Mouse (Mus musculus) layer of hippocampus, adult 18-20 months (tissue): ENCODE measurements around the gene Pde4c. TPM values are rescaled to one million over a fixed set of nuclear protein-coding genes. Genes with fewer than 3 reads are reported as not detected.

ENCODE experiments used
- DNase-seq, 2 experiments: peaks; one replicate each; pipeline ENCODE4 v3.0.0; 2022; ENCODE audit warnings: low spot score in 2 of 2
- microRNA-seq, 2 experiments: library from miRNA; unstranded; fragments of <30 nt; microRNA quantifications; one replicate each; pipeline ENCODE4 v1.2.0; 2021
- total RNA-seq, 2 experiments: library from RNA; stranded (reverse); gene quantifications; 2 replicates each; pipeline ENCODE4 v1.2.3; 2021

Pde4c gene
- total RNA-seq, 2 experiments from 2014 or later, result 1.0 to 1.3 TPM

DNA sequence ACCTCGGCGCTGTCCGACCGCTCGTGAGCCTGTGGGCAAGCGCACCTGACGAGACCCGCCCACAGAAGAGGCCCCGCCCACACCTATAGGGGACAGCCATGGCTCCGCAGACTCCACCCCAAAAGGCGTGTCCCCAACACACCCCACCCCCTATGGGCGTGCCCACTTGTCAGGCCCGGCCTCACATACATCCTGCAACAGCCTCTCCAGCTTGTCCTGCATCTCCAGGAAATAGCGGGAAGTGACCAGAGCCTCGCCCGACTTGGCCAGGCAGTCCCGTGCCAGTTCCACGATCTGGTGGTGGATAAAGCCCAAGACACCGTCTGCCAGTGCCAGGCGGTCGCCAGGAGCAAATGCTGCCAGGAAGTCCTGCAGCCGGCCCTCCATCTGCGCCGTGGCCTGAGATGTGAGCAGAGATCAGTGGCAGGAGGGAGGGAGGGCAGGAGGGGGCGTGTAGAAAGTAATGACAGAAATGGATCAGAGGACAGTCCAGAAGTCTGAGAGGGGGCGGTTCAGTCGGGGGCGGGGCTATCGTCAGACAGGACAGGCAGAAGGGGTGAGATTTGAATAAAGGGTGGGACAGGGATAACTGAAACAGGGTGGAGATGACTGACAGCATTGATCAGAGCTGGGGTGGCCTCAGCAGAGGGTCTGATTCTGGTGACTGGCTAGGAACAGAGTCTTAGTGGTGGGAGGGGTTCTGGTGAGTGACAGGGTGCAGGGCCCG, 64.6 kb downstream of the Pde4c start:
- DNase-seq, result no peak

DNA sequence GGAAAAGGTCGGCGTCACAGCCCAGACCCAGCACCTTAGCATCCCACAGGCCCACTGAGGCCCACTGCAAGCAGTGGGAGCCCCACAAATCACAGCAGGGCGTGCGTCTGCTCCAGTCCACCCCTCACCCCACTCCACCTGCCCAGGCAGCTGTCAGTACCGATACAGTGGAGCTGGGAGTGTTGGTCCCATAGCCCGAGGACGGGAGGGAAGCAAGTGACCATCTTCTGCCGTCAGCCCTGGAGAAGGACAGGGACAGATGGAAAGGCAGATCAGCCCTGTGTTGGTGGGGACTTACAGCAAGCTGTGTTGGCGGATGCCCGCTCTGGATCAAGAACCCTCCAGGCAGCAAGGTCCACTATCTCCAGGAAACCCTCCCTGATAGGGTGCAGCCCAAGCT, 65.5 kb downstream of the Pde4c start:
- no peak for DNase-seq

GRCm38 (mm10) chr8:70790846-70791245, 67.3 kb downstream of the Pde4c start:
- peak; percentile 54 to 70 for DNase-seq

DNA sequence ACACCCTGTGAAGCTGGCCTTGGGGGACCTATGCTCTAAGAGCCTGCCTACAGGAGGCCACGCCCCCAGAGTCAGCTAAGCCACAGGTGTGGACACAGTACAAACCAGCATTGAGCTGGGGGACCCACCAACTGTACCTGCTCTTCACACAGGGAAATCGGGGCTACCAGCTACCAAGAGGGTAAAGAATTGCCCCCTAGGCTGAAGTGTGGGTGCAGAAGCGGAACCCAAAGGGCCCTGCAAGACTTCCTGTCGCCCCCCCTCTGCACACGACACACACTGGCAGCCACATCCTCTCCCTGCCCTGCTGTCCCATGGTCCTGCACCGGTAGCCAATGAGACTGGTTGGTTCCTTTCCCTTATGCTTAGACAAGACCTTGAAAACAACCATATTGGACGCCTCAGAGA, 67.8 kb downstream of the Pde4c start:
- peak in 1 of 2 experiments; percentile 58 for DNase-seq

- peak; percentile 97 to 98 for DNase-seq
These were observed 68.6 kb downstream of the Pde4c start for GRCm38 (mm10) chr8:70791975-70792691.

GRCm38 (mm10) chr8:70792700-70793099, 69.2 kb downstream of the Pde4c start:
- no peak for DNase-seq

DNA sequence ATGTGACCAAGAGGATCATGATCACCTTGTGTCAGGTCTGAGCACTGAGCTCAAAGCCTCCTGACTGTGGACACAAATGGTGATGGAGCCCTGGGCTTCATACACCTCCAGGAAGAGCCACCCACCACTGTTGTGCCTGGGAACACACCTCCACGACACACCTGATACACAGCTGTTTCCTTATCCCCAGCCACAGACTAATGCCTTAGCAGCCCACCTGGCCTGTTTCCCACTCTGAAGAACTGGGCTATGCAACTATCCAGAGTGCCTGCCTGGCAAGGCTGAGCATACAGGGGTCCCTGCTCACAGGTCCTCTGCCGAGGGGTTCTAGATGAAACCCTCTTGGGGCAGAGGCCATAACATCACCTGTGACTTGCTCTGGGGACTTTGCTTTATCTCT, 70.7 kb downstream of the Pde4c start:
- DNase-seq, result no peak

GRCm38 (mm10) chr8:70795370-70795769, 71.8 kb downstream of the Pde4c start:
- no peak for DNase-seq

- DNase-seq, result no peak
These were observed 73.0 kb downstream of the Pde4c start for GRCm38 (mm10) chr8:70796403-70797080.

DNA sequence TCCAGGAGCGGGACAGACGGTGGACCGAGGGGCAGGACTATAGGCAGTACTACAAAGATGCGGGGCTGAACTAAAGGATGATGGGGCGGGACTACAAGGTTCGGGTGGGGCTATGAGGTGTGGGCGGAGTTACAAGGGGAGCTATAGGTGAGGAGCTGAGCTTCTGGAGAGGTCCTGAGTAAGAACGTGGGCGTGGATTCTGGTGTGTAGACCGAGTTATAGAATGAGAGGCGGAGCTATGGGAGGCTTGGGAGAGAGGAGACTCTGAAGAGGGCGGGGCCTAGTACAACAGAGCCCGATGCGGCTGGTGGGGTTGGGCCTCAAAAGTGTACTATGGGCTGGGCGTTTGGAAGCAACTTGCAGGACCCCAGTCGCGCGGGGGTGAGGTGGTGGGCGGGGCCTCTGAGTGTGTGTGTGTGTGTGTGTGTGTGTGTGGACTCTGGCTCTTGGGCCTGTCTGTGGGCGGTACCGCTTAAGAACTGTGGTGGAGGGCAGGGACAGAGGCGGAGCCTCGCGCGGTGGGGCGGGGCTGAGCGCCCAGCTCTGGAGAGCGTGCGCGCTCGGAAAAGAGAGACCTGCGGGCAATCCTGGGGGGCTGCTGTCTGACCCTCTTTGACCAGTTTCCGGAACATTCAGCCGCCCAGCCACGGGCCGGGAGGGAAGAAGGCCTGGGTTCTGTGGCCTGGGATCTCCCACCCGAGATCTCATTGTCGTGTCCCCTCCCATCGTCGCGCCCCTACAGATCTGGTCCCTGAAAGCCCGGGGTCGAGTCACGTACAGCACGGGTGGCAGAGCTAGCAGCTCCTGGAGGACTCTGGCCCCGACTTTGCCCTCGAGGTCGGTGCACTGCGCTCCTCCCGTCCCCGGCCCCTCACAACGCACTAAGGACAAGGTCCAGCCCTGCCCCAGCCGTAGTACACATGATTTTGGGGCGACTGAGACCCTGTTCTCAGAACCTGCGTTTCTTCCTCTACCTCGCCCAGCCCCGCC, 73.9 kb downstream of the Pde4c start:
- DNase-seq, result peak; percentile 90 to 92

DNA sequence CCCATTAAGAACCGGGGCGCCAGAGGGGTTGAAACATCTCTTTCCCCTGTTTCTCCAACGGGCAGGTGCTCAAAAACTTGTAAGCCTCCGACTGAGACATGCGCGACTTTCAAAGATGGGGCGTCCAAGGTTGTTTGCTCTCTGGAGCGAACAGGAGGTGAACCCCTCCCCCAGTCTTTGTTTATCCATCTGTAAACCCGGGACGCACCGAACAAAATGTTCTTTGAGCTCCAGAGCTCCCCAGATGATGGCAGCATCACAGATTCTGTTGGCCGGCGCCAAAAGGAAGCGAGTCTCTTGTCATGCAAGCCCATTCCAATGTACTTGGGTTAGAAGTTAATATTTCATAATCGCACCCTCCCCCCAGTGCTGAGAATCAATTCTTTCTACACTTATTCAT, 74.8 kb downstream of the Pde4c start:
- DNase-seq, result peak; percentile 73 to 90

GRCm38 (mm10) chr8:70800648-70801047, 77.1 kb downstream of the Pde4c start:
- peak in 1 of 2 experiments; percentile 68 for DNase-seq

Small RNAs within 50 kb of the gene (microRNA-seq; reads per million reads assigned to microRNA genes)
- 45.4 to 48.4 reads per million in 2 experiments for gene Mir7240

Other genes starting within 250 kb of the Pde4c start
- 10 to 100 TPM; 54.1 to 62.0 TPM for gene Klhl26, start 246.8 kb upstream of the Pde4c start, total RNA-seq
- 100 to 1,000 TPM; 326 to 327 TPM for gene Tmem59l, start 236.4 kb upstream of the Pde4c start, total RNA-seq
- gene Crlf1, start 230.6 kb upstream of the Pde4c start, total RNA-seq, result 10 to 100 TPM; 33.1 to 38.2 TPM
- 100 to 1,000 TPM in 1 of 2 experiments, 10 to 100 TPM in 1; 96.5 to 104 TPM for gene Rex1bd, start 217.0 kb upstream of the Pde4c start, total RNA-seq
- gene Uba52, start 212.9 kb upstream of the Pde4c start, total RNA-seq, result 1,000 to 10,000 TPM; 1,062 to 1,079 TPM
- 100 to 1,000 TPM; 450 to 467 TPM for gene Fkbp8, start 196.0 kb upstream of the Pde4c start, total RNA-seq
- gene Kxd1, start 195.8 kb upstream of the Pde4c start, total RNA-seq, result 10 to 100 TPM; 40.6 to 45.6 TPM
- gene Ell, start 184.3 kb upstream of the Pde4c start, total RNA-seq, result 10 to 100 TPM; 18.9 to 21.8 TPM
- gene Isyna1, start 129.3 kb upstream of the Pde4c start, total RNA-seq, result 10 to 100 TPM; 47.3 to 47.7 TPM
- 100 to 1,000 TPM; 272 to 279 TPM for gene Ssbp4, start 114.8 kb upstream of the Pde4c start, total RNA-seq
- gene Lrrc25, start 107.6 kb upstream of the Pde4c start, total RNA-seq, result under 1 TPM; 0.33 to 0.37 TPM
- gene Gdf15, start 91.3 kb upstream of the Pde4c start, total RNA-seq, result not detected
- 10 to 100 TPM; 20.0 to 23.3 TPM for gene Pgpep1, start 63.3 kb upstream of the Pde4c start, total RNA-seq
- 10 to 100 TPM; 63.8 to 71.5 TPM for gene Lsm4, start 50.5 kb upstream of the Pde4c start, total RNA-seq
- 100 to 1,000 TPM; 186 to 200 TPM for gene Jund, start 24.8 kb upstream of the Pde4c start, total RNA-seq
- gene Iqcn, start 20.3 kb upstream of the Pde4c start, total RNA-seq, result under 1 TPM in 1 of 2 experiments, not detected in 1; 0.07 TPM
- not detected for gene Gm3336, start 5.2 kb upstream of the Pde4c start, total RNA-seq
- 100 to 1,000 TPM; 814 to 823 TPM for gene Rab3a, start 31.0 kb downstream of the Pde4c start, total RNA-seq
- gene Mpv17l2, start 37.2 kb downstream of the Pde4c start, total RNA-seq, result 10 to 100 TPM; 34.5 to 41.1 TPM
- gene Pik3r2, start 53.0 kb downstream of the Pde4c start, total RNA-seq, result 100 to 1,000 TPM; 158 to 162 TPM
- 100 to 1,000 TPM; 439 to 476 TPM for gene Mast3, start 81.3 kb downstream of the Pde4c start, total RNA-seq
- gene Il12rb1, start 84.7 kb downstream of the Pde4c start, total RNA-seq, result 1 to 10 TPM in 1 of 2 experiments, under 1 TPM in 1; 0.97 to 1.7 TPM
- gene Arrdc2, start 116.0 kb downstream of the Pde4c start, total RNA-seq, result 10 to 100 TPM; 15.9 to 27.3 TPM
- 10 to 100 TPM; 19.0 to 20.8 TPM for gene Kcnn1, start 139.5 kb downstream of the Pde4c start, total RNA-seq
- 10 to 100 TPM; 93.2 to 98.5 TPM for gene Ccdc124, start 150.2 kb downstream of the Pde4c start, total RNA-seq
- gene Slc5a5, start 169.0 kb downstream of the Pde4c start, total RNA-seq, result 10 to 100 TPM; 11.1 to 12.9 TPM
- gene Rpl18a, start 173.7 kb downstream of the Pde4c start, total RNA-seq, result 100 to 1,000 TPM; 713 to 785 TPM
- 100 to 1,000 TPM in 1 of 2 experiments, 10 to 100 TPM in 1; 96.3 to 100 TPM for gene Map1s, start 182.2 kb downstream of the Pde4c start, total RNA-seq